Mouse (Mus musculus) frontal cortex, adult 2 months (tissue): Measurements from ENCODE around the gene Col4a4. TPM values are rescaled to one million over a fixed set of nuclear protein-coding genes. Genes with fewer than 3 reads are reported as not detected.

Source experiments
- DNase-seq, 2 experiments: peaks; one replicate each; pipeline ENCODE4 v3.0.0; 2022; ENCODE audit warnings: low spot score in 1 of 2; ENCODE audit errors: extremely low spot score in 1 of 2
- polyA plus RNA-seq: library from polyadenylated mRNA; depleted of rRNA; stranded (reverse); fragments of >200 nt; gene quantifications from 2 replicates; pipeline ENCODE4 v1.2.3, GENCODE M21; 2012; rRNA removed

The Col4a4 gene
- 0.27 and 0.34 TPM in 2 replicates for polyA plus RNA-seq

GRCm38 (mm10) chr1:82586713-82587399 lies at the start of gene Col4a4, which contains the start of gene Col4a3:
TSS of gene Col4a4 (minus strand) at chr1:82586849.
TSS of gene Col4a3 (plus strand) at chr1:82586921.
- DNase-seq: no peak

GRCm38 (mm10) chr1:82636321-82636720 lies 49.7 kb upstream of the Col4a4 start:
- DNase-seq: no peak

GRCm38 (mm10) chr1:82635254-82635620 lies 48.6 kb upstream of the Col4a4 start:
- no peak for DNase-seq

GRCm38 (mm10) chr1:82634545-82635253 lies 48.0 kb upstream of the Col4a4 start:
- DNase-seq: peak in 1 of 2 experiments; percentile 32

- no peak for DNase-seq
Observed at GRCm38 (mm10) chr1:82631169-82631792, 44.6 kb upstream of the Col4a4 start.

GRCm38 (mm10) chr1:82629495-82629894 lies 42.8 kb upstream of the Col4a4 start:
- no peak for DNase-seq

- DNase-seq: no peak
Observed at GRCm38 (mm10) chr1:82627652-82628051, 41.0 kb upstream of the Col4a4 start.

GRCm38 (mm10) chr1:82625474-82625873 lies 38.8 kb upstream of the Col4a4 start:
- no peak for DNase-seq

- no peak for DNase-seq
Observed at GRCm38 (mm10) chr1:82624934-82625333, 38.3 kb upstream of the Col4a4 start.

GRCm38 (mm10) chr1:82619981-82620380 lies 33.3 kb upstream of the Col4a4 start:
- DNase-seq: no peak

GRCm38 (mm10) chr1:82618592-82618991 lies 31.9 kb upstream of the Col4a4 start:
- DNase-seq: no peak

GRCm38 (mm10) chr1:82618001-82618400 lies 31.4 kb upstream of the Col4a4 start:
- DNase-seq: no peak

- no peak for DNase-seq
Observed at GRCm38 (mm10) chr1:82612061-82612660, 25.5 kb upstream of the Col4a4 start.

- DNase-seq: peak; percentile 20 to 72
Observed at GRCm38 (mm10) chr1:82608646-82609262, 22.1 kb upstream of the Col4a4 start.

- no peak for DNase-seq
Observed at GRCm38 (mm10) chr1:82605856-82606255, 19.2 kb upstream of the Col4a4 start.

- DNase-seq: no peak
Observed at GRCm38 (mm10) chr1:82605347-82605746, 18.7 kb upstream of the Col4a4 start.

- DNase-seq: no peak
Observed at GRCm38 (mm10) chr1:82603198-82603950, 16.7 kb upstream of the Col4a4 start.

- DNase-seq: no peak
Observed at GRCm38 (mm10) chr1:82596864-82597596, 10.4 kb upstream of the Col4a4 start.

GRCm38 (mm10) chr1:82590266-82590665 lies 3.6 kb upstream of the Col4a4 start:
- no peak for DNase-seq
